Mouse (Mus musculus) olfactory bulb, adult 2 months (tissue): ENCODE results near the gene Ptprq. TPM values are rescaled to one million over a fixed set of nuclear protein-coding genes. Genes with fewer than 3 reads are reported as not detected.

Source experiments
- H3K27ac ChIP-seq: fragments of 200-500 bp; 2 replicates; pipeline ENCODE4 v1.5.1; 2012; ENCODE audit warnings: low read depth, low read length; ENCODE audit not compliant: insufficient read depth
- H3K4me1 ChIP-seq: fragments of 200-500 bp; 2 replicates; pipeline ENCODE4 v1.6.1; 2012; ENCODE audit warnings: low read length; ENCODE audit not compliant: control insufficient read depth, insufficient read depth
- H3K4me3 ChIP-seq: fragments of 200-500 bp; 2 replicates; pipeline ENCODE4 v1.5.1; 2012; ENCODE audit warnings: mild to moderate bottlenecking, low read depth, low read length, moderate library complexity; ENCODE audit not compliant: insufficient read depth
- CTCF ChIP-seq: fragments of 200-500 bp; IDR thresholded peaks from 2 replicates; pipeline ENCODE4 v1.5.1; 2012; ENCODE audit warnings: low read depth, mild to moderate bottlenecking, low read length, moderate library complexity; ENCODE audit not compliant: insufficient read depth
- POLR2A ChIP-seq: fragments of 200-500 bp; IDR thresholded peaks from 2 replicates; pipeline ENCODE4 v1.6.1; 2012; ENCODE audit warnings: mild to moderate bottlenecking, low read depth, low read length, moderate library complexity; ENCODE audit not compliant: insufficient read depth
- WGBS: fragments of 180-500 bp; shearing (Covaris S2); methylation state at CpG from one replicate; pipeline ENCODE4 v1.1.7; 2018; 5-methylcytosine and 5-hydroxymethylcytosine counted together
- polyA plus RNA-seq: library from polyadenylated mRNA; stranded (reverse); fragments of >200 nt; gene quantifications from 2 replicates; pipeline ENCODE4 v1.2.4, GENCODE M21; 2012; ENCODE audit warnings: low replicate concordance; ENCODE audit not compliant: missing spikeins, insufficient read depth, insufficient read length

The Ptprq gene
- polyA plus RNA-seq, 1 experiment = not detected

- TF ChIP-seq POLR2A = no peak
- no peak for TF ChIP-seq CTCF
- Histone ChIP-seq H3K4me3 (no peak overlapping the region), H3K4me1 (no peaks in the 10 kb centered on the region), H3K27ac (no peak overlapping the region)
These were observed 14.5 kb upstream of the Ptprq start for GRCm38 (mm10) chr10:107734327-107734726.

GRCm38 (mm10) chr10:107725631-107726030 is 5.8 kb upstream of the Ptprq start:
- Histone ChIP-seq H3K4me3 (no peak overlapping the region), H3K27ac (no peak overlapping the region), H3K4me1 (no peaks in the 10 kb centered on the region)
- TF ChIP-seq POLR2A = no peak
- TF ChIP-seq CTCF = no peak
- WGBS = 63% methylated on average over 7 of the region's 7 CpGs

- 38% methylated on average over 3 of the region's 3 CpGs for WGBS
- Histone ChIP-seq H3K4me1 (no peaks in the 10 kb centered on the region), H3K27ac (no peak overlapping the region), H3K4me3 (no peak overlapping the region)
- TF ChIP-seq POLR2A (no peak), CTCF (no peak)
These were observed 15.4 kb downstream of the Ptprq start for GRCm38 (mm10) chr10:107704443-107704842.

GRCm38 (mm10) chr10:107700944-107701343 is 18.9 kb downstream of the Ptprq start:
- TF ChIP-seq POLR2A (no peak), CTCF (no peak)
- Histone ChIP-seq H3K4me3 (no peak overlapping the region), H3K27ac (no peak overlapping the region), H3K4me1 (no peaks in the 10 kb centered on the region)
- WGBS = 93% methylated on average over 3 of the region's 3 CpGs

- 81% methylated on average over 2 of the region's 2 CpGs for WGBS
- no peaks in the 10 kb centered on the region for H3K4me1 ChIP-seq
- TF ChIP-seq CTCF = no peak
- TF ChIP-seq POLR2A = no peak
- no peak overlapping the region for H3K4me3 ChIP-seq
- no peak overlapping the region for H3K27ac ChIP-seq
These were observed 21.1 kb downstream of the Ptprq start for GRCm38 (mm10) chr10:107698716-107699115.

- TF ChIP-seq POLR2A = no peak
- 79% methylated on average over 5 of the region's 5 CpGs for WGBS
- H3K4me3 ChIP-seq = no peak overlapping the region
- no peaks in the 10 kb centered on the region for H3K4me1 ChIP-seq
- no peak overlapping the region for H3K27ac ChIP-seq
These were observed 22.7 kb downstream of the Ptprq start for GRCm38 (mm10) chr10:107697177-107697576.

- TF ChIP-seq POLR2A (no peak), CTCF (no peak)
- no peaks in the 10 kb centered on the region for H3K4me1 ChIP-seq
- no peak overlapping the region for H3K27ac ChIP-seq
- WGBS = 83% methylated on average over 6 of the region's 6 CpGs
- H3K4me3 ChIP-seq = no peak overlapping the region
These were observed 32.5 kb downstream of the Ptprq start for GRCm38 (mm10) chr10:107687382-107687781.

- 67% methylated on average over 1 of the region's 1 CpGs for WGBS
- Histone ChIP-seq H3K4me3 (no peak overlapping the region), H3K4me1 (no peaks in the 10 kb centered on the region), H3K27ac (no peak overlapping the region)
- no peak for TF ChIP-seq CTCF
- no peak for TF ChIP-seq POLR2A
These were observed 43.9 kb downstream of the Ptprq start for GRCm38 (mm10) chr10:107675994-107676393.

- Histone ChIP-seq H3K4me3 (no peak overlapping the region), H3K27ac (no peak overlapping the region), H3K4me1 (no peaks in the 10 kb centered on the region)
- no peak for TF ChIP-seq POLR2A
- no peak for TF ChIP-seq CTCF
- WGBS = 87% methylated on average over 4 of the region's 4 CpGs
These were observed 51.3 kb downstream of the Ptprq start for GRCm38 (mm10) chr10:107668374-107669094.
